Mouse (Mus musculus) urinary bladder, adult 18-20 months (tissue): ENCODE results near the gene Rfc5.

ENCODE experiments used
- DNase-seq, 2 experiments: peaks; one replicate each; pipeline ENCODE4 v3.0.0; 2022; ENCODE audit warnings: low spot score in 2 of 2, mixed read lengths in 2 of 2

Gene Rfc5

GRCm38 (mm10) chr5:117374372-117375049, 14.3 kb downstream of the Rfc5 start:
- DNase-seq, result no peak

GRCm38 (mm10) chr5:117373418-117373817, 15.4 kb downstream of the Rfc5 start:
- DNase-seq, result no peak

- DNase-seq, result no peak
Measured at GRCm38 (mm10) chr5:117370592-117370991, 18.3 kb downstream of the Rfc5 start.

- DNase-seq, result no peak
Measured at GRCm38 (mm10) chr5:117367206-117367605, 21.6 kb downstream of the Rfc5 start.

GRCm38 (mm10) chr5:117365904-117366561, 22.8 kb downstream of the Rfc5 start:
- DNase-seq, result no peak

GRCm38 (mm10) chr5:117364821-117365220, 24.0 kb downstream of the Rfc5 start:
- no peak for DNase-seq

GRCm38 (mm10) chr5:117363066-117363782, 25.6 kb downstream of the Rfc5 start:
- DNase-seq, result peak; percentile 57 to 78

GRCm38 (mm10) chr5:117361590-117361989, 27.3 kb downstream of the Rfc5 start:
- DNase-seq, result no peak

- DNase-seq, result peak; percentile 16 to 37
Measured at GRCm38 (mm10) chr5:117360631-117361541, 28.0 kb downstream of the Rfc5 start.

- no peak for DNase-seq
Measured at GRCm38 (mm10) chr5:117360228-117360515, 28.7 kb downstream of the Rfc5 start.

- no peak for DNase-seq
Measured at GRCm38 (mm10) chr5:117359497-117360227, 29.2 kb downstream of the Rfc5 start.

GRCm38 (mm10) chr5:117358725-117359124, 30.1 kb downstream of the Rfc5 start:
- peak in 1 of 2 experiments; percentile 31 for DNase-seq

- DNase-seq, result no peak
Measured at GRCm38 (mm10) chr5:117358248-117358630, 30.6 kb downstream of the Rfc5 start.

- peak in 1 of 2 experiments; percentile 76 for DNase-seq
Measured at GRCm38 (mm10) chr5:117357478-117358247, 31.2 kb downstream of the Rfc5 start.

- DNase-seq, result peak in 1 of 2 experiments; percentile 74
Measured at GRCm38 (mm10) chr5:117357129-117357477, 31.7 kb downstream of the Rfc5 start, which contains the start of gene Wsb2. TSS of gene Wsb2 (plus strand) at chr5:117357304.

GRCm38 (mm10) chr5:117356365-117357128, 32.3 kb downstream of the Rfc5 start:
- DNase-seq, result peak; percentile 26 to 36

GRCm38 (mm10) chr5:117355648-117356303, 33.1 kb downstream of the Rfc5 start:
- DNase-seq, result no peak

- DNase-seq, result no peak
Measured at GRCm38 (mm10) chr5:117354121-117354520, 34.7 kb downstream of the Rfc5 start.

GRCm38 (mm10) chr5:117348279-117348678, 40.6 kb downstream of the Rfc5 start:
- DNase-seq, result peak; percentile 28 to 59
